Mouse (Mus musculus): Measurements from ENCODE around the gene Mbnl2. TPM values are rescaled to one million over a fixed set of nuclear protein-coding genes. Genes with fewer than 3 reads are reported as not detected.

The Mbnl2 gene
- polyA plus RNA-seq, 1 experiment from 2014 or later, result 15.1 TPM

DNA sequence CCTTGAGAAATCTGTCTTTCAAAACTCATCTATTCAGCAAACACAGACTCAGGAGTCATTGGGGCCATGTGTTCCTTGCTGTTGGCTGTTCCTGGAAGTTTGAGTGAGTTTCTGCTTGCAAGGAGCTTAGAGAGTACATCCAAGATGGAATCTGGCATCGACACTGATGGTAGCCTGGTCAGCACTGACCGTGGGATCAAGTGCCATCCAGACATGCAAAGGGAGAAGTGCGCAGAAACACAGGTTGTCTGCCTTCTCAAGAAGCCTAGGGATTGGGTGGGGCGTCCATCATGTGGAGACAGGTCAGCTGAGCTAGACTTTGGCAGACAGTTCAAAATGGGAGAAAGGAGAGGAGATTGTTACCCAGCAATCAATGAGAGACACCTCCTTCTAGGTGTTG is 89.6 kb downstream of the Mbnl2 start:
- Histone ChIP-seq H3K36me3 (replicated peaks) (no peaks in the 10 kb centered on the region), H3K27me3 (no peaks in the 10 kb centered on the region), H3K9ac (no peak overlapping the region), H3K27ac (replicated peaks) (no peak overlapping the region), H3K4me2 (no peak overlapping the region), H3K4me3 (replicated peaks) (no peak overlapping the region), H3K9me3 (replicated peaks) (no peaks in the 10 kb centered on the region), H3K4me1 (replicated peaks) (peaks cover 6% of the 10 kb centered on the region; the same call in 1 of the 2 replicates)
- 60% methylated on average over 4 of the region's 4 CpGs for WGBS (ENCODE audit: insufficient replicate concordance)
- ATAC-seq (ENCODE audit: insufficient read depth), result no peak

DNA sequence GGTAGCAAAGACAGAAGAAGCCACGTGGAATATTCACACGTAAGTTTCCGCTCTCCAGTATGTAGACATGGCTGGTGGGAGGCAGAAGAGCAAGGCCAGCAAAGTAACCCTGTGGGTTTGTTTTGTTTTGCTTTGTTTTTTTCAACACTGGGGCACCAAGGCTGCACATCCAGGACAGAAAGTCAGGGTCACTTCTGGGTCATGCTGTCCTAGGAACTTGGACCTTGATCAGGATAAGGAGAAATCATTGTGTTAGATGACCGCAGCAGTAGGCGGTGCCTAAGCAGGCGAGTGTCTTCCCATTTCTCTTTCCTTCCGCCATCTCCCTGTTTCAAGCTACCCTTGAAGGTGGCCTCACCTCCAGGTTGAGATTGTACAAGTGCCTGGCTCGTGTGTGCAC is 91.5 kb downstream of the Mbnl2 start:
- 72% methylated on average over 8 of the region's 8 CpGs for WGBS (ENCODE audit: insufficient replicate concordance)
- H3K9me3 ChIP-seq (replicated peaks), result no peaks in the 10 kb centered on the region
- no peak overlapping the region for H3K4me3 ChIP-seq (replicated peaks)
- H3K27ac ChIP-seq (replicated peaks), result no peak overlapping the region
- no peaks in the 10 kb centered on the region for H3K27me3 ChIP-seq
- H3K4me2 ChIP-seq, result no peak overlapping the region
- H3K4me1 ChIP-seq (replicated peaks), result peaks cover 6% of the 10 kb centered on the region; the same call in 1 of the 2 replicates
- H3K9ac ChIP-seq, result no peak overlapping the region
- H3K36me3 ChIP-seq (replicated peaks), result no peaks in the 10 kb centered on the region
- ATAC-seq (ENCODE audit: insufficient read depth), result no peak

DNA sequence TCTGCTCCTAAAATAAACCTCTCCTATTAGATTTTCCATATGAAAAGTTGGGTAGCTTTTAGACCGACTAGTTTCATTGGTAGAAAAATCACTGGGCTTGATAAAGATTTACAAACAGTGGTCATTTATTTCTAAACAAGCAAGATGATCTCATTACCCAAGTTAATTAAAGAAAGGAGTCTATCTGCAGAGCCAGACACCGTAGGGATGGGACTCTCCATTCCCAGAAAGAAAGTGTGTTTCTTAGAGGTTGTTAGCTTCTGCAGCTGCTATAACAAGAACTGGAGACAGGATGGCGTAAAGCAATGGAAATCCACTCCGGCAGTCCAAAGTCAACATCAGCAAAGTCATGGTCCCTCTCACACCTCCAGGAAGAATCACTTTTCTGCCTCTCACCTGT is 92.1 kb downstream of the Mbnl2 start:
- H3K4me3 ChIP-seq (replicated peaks), result no peak overlapping the region
- H3K27ac ChIP-seq (replicated peaks), result no peak overlapping the region
- WGBS (ENCODE audit: insufficient replicate concordance), result 71% methylated on average over 4 of the region's 4 CpGs
- peaks cover 6% of the 10 kb centered on the region; the same call in 1 of the 2 replicates for H3K4me1 ChIP-seq (replicated peaks)
- H3K36me3 ChIP-seq (replicated peaks), result no peaks in the 10 kb centered on the region
- no peaks in the 10 kb centered on the region for H3K9me3 ChIP-seq (replicated peaks)
- no peaks in the 10 kb centered on the region for H3K27me3 ChIP-seq
- H3K4me2 ChIP-seq, result no peak overlapping the region
- ATAC-seq (ENCODE audit: insufficient read depth), result no peak
- no peak overlapping the region for H3K9ac ChIP-seq

DNA sequence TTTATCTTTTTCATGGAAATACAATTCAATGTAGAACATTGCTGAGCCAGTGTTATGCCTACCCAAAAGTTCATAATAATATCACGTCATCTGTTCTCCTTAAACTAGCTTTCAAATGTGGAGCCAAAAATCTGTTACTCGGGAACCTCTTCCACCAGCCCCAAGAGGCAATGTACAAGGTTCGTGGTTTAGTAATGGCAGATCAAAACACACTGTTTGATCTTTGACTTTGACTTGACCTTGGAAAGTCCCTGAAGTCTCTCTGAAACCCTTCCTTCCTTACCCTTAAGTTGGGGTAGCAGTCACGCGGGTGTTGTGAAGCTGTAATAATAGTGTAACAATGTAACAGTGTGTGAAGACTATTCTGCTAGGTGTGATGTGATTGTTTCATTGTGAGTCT is 93.0 kb downstream of the Mbnl2 start:
- Histone ChIP-seq H3K9ac (no peak overlapping the region), H3K27me3 (no peaks in the 10 kb centered on the region), H3K9me3 (replicated peaks) (no peaks in the 10 kb centered on the region), H3K4me1 (replicated peaks) (peaks cover 3% of the 10 kb centered on the region; the same call in 1 of the 2 replicates), H3K4me2 (no peak overlapping the region), H3K36me3 (replicated peaks) (no peaks in the 10 kb centered on the region), H3K4me3 (replicated peaks) (no peak overlapping the region), H3K27ac (replicated peaks) (no peak overlapping the region)
- 63% methylated on average over 5 of the region's 5 CpGs for WGBS (ENCODE audit: insufficient replicate concordance)
- no peak for ATAC-seq (ENCODE audit: insufficient read depth)

DNA sequence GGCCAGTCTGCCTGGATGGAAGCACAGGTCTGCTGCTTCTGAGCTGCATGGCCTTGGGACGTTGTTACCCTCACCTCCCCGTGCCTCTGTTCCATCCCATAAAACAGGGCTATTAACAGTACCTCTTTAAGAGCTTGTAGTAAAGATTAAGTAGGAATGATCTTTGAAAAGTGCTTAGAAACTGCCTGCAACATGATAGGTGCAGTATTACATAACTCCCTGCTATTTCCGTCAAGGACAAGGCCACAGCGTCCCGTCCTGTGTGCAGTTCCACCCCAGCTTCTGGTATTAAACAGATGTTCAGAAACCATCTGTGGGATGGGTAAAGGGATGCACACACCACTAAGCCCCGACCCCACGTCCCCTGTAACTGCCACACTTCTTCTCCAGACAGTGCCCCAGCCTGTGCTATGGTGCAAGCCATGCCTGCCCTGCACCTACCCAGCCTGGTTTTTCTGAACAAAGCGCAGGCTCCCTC is 93.5 kb downstream of the Mbnl2 start:
- Histone ChIP-seq H3K4me3 (replicated peaks) (no peak overlapping the region), H3K27me3 (no peaks in the 10 kb centered on the region), H3K36me3 (replicated peaks) (no peaks in the 10 kb centered on the region), H3K27ac (replicated peaks) (no peak overlapping the region), H3K4me1 (replicated peaks) (peaks cover 3% of the 10 kb centered on the region; the same call in 1 of the 2 replicates), H3K9ac (no peak overlapping the region), H3K4me2 (no peak overlapping the region), H3K9me3 (replicated peaks) (no peaks in the 10 kb centered on the region)
- WGBS (ENCODE audit: insufficient replicate concordance), result 54% methylated on average over 8 of the region's 8 CpGs
- no peak for ATAC-seq (ENCODE audit: insufficient read depth)

DNA sequence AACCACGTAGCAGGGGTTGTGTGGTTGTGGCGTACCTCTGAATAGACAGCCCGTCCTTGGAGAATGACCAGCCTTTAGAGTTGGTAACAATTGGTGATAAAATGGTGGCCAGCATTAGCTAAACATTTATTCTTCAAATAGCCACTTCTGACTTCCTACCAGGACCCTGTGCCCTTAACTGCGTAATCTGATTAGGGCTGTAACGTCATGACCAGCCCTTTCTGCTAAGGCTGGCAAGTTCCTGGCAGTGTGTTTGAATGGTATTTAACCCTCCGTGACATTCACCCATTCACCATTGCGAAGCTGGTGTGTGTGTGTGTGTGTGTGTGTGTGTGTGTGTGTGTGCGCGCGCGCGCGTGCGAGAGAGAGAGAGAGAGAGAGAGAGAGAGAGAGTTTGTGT is 94.6 kb downstream of the Mbnl2 start:
- Histone ChIP-seq H3K9ac (no peak overlapping the region), H3K4me2 (no peak overlapping the region), H3K27ac (replicated peaks) (no peak overlapping the region), H3K4me3 (replicated peaks) (no peak overlapping the region), H3K27me3 (no peaks in the 10 kb centered on the region), H3K4me1 (replicated peaks) (peaks cover 3% of the 10 kb centered on the region; the same call in 1 of the 2 replicates), H3K36me3 (replicated peaks) (no peaks in the 10 kb centered on the region), H3K9me3 (replicated peaks) (no peaks in the 10 kb centered on the region)
- ATAC-seq (ENCODE audit: insufficient read depth), result no peak
- 74% methylated on average over 14 of the region's 14 CpGs for WGBS (ENCODE audit: insufficient replicate concordance)

DNA sequence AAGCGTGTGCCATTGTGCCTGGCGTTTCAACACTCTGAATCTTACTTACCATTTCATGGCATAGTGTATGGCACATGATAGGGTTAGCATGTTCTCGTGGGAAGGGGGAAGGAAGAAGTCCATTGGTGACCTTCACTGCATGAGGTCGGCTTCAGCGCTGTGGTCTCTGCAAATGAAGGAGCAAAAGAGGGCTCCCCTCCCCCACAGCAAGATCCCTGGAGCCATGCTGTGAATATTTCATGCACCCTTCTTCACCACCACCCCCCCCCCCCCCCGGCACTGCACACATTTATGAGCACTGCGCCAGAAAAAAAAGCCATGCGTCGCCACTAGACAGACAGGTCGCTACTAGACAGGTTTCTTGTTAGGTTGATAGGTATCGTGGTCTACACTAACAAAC is 95.2 kb downstream of the Mbnl2 start:
- ATAC-seq (ENCODE audit: insufficient read depth), result no peak
- no peaks in the 10 kb centered on the region for H3K27me3 ChIP-seq
- H3K9ac ChIP-seq, result no peak overlapping the region
- peaks cover 3% of the 10 kb centered on the region; the same call in 1 of the 2 replicates for H3K4me1 ChIP-seq (replicated peaks)
- WGBS (ENCODE audit: insufficient replicate concordance), result 70% methylated on average over 11 of the region's 11 CpGs
- H3K9me3 ChIP-seq (replicated peaks), result no peaks in the 10 kb centered on the region
- H3K27ac ChIP-seq (replicated peaks), result no peak overlapping the region
- no peak overlapping the region for H3K4me2 ChIP-seq
- H3K36me3 ChIP-seq (replicated peaks), result no peaks in the 10 kb centered on the region
- H3K4me3 ChIP-seq (replicated peaks), result no peak overlapping the region

DNA sequence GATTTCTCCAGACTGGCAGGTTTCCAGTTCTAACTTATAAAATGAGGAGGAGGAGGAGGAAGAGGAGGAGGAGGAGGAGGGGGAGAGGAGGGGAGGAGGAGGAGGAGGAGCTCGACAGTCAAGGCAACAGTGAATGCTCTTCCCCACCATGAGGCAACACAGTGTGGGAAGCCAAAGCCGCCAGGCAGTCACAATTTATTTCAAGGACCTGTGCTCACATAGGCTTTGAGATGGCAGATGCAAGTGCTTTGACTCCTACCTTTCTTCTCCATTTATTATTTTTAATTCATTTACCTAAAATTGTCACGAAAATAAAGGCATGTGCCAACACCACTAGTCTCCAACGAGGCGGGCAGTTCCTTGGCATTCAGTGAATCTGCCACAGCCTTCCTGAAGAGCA is 95.7 kb downstream of the Mbnl2 start:
- no peak overlapping the region for H3K9ac ChIP-seq
- H3K27ac ChIP-seq (replicated peaks), result no peak overlapping the region
- no peaks in the 10 kb centered on the region for H3K27me3 ChIP-seq
- H3K4me1 ChIP-seq (replicated peaks), result peaks cover 3% of the 10 kb centered on the region; the same call in 1 of the 2 replicates
- H3K4me2 ChIP-seq, result no peak overlapping the region
- no peaks in the 10 kb centered on the region for H3K9me3 ChIP-seq (replicated peaks)
- no peak for ATAC-seq (ENCODE audit: insufficient read depth)
- WGBS (ENCODE audit: insufficient replicate concordance), result 59% methylated on average over 5 of the region's 5 CpGs
- no peak overlapping the region for H3K4me3 ChIP-seq (replicated peaks)
- no peaks in the 10 kb centered on the region for H3K36me3 ChIP-seq (replicated peaks)

DNA sequence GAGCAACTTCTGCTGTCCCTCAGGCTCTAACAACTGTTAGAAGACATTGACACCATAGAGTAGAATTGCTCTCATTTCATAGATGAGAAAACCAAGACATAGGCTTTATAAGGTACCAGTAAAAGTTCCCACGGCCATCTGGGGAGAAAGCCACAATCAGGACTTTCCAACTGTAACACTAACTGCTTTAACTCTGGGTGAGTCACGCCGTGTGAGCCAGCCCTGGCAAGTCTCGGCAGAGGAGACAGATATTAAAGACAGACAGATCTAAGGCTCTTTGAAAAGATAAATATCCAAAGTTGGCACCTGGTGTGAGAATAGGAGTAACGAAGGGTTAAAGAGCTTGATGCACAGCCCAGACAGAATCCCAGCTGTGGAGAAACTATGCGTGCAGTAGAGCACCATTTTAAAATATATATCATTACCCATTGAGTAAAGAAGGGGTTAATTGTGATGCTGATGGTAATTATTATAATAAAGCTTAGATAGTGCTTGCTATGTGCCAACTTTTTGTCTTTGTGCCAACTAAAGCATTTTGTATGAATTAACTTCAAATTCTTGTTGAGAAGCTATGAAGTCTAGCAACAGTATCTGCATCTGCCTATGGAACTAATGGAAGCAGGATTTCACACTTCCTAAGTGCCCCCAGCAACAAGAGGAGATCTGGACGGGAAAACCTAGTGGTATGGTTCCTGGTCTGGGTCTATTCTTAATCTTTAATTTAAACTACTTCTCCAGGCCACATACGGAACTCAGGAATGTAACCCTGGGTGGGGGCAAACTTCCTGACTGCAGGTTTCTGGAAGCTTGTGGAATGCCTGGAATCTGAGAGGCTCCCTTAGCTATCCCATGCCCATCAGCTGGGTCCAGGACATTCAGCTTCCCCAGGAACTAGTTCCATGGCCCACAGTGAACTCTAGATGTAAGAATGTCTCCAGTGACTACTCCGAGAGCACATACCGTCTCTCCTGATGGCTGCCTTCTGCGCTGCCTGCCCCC is 97.9 kb downstream of the Mbnl2 start:
- H3K27ac ChIP-seq (replicated peaks), result no peak overlapping the region
- H3K4me2 ChIP-seq, result no peak overlapping the region
- peaks cover 7% of the 10 kb centered on the region; the same call in 1 of the 2 replicates for H3K4me1 ChIP-seq (replicated peaks)
- no peaks in the 10 kb centered on the region for H3K27me3 ChIP-seq
- no peaks in the 10 kb centered on the region for H3K36me3 ChIP-seq (replicated peaks)
- 58% methylated on average over 11 of the region's 11 CpGs for WGBS (ENCODE audit: insufficient replicate concordance)
- no peak overlapping the region for H3K4me3 ChIP-seq (replicated peaks)
- no peak for ATAC-seq (ENCODE audit: insufficient read depth)
- no peaks in the 10 kb centered on the region for H3K9me3 ChIP-seq (replicated peaks)
- no peak overlapping the region for H3K9ac ChIP-seq

DNA sequence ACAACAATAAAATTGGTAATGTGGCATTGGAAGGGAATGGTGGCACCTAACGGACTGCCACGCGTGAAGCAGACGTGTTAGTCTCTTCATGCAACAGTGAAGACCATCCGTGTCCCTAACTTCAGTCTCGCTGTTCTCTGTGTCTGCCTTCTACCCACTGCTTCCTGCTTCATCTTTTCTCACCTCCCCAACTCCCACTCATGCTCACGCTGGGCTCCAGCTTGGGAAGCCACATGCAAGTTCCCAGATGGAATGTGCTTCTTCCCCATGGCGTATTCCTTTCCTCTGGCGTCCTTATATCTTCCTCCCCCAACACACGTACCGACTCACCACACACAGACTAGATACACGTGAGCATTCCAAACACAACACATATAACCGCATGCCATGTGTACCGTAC is 99.3 kb downstream of the Mbnl2 start:
- ATAC-seq (ENCODE audit: insufficient read depth), result no peak

DNA sequence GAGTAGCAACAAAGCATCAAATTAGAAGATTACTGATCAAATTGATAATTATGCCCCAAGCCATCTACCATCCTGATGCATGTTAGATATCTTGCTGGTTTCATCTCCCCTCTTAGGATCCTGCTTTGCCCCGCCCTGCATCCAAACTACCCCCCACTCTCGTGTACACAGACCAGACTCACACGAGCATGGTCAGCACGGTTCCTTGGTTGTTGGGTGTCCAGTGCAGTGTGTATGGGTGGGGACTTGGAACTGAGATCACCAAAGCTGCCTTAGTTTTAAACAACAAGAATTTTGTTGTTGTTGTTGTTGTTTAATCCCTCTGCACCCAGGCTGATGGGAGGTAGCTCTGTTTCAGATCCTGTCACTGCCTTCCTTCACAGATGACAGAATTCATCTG is 101.7 kb downstream of the Mbnl2 start:
- Histone ChIP-seq H3K9me3 (replicated peaks) (no peaks in the 10 kb centered on the region), H3K4me2 (no peak overlapping the region), H3K36me3 (replicated peaks) (0 out of 2 replicates have a peak, but pooled peaks cover 4% of the 10 kb centered on the region), H3K27me3 (no peaks in the 10 kb centered on the region), H3K4me3 (replicated peaks) (no peak overlapping the region), H3K27ac (replicated peaks) (no peak overlapping the region), H3K4me1 (replicated peaks) (0 out of 2 replicates have a peak, but pooled peaks cover 7% of the 10 kb centered on the region), H3K9ac (no peak overlapping the region)
- no peak for ATAC-seq (ENCODE audit: insufficient read depth)
- 73% methylated on average over 4 of the region's 4 CpGs for WGBS (ENCODE audit: insufficient replicate concordance)

More for the DNA sequence above, 99.3 kb downstream of the Mbnl2 start:
- Histone ChIP-seq H3K27me3 (no peaks in the 10 kb centered on the region), H3K4me1 (replicated peaks) (0 out of 2 replicates have a peak, but pooled peaks cover 4% of the 10 kb centered on the region), H3K4me3 (replicated peaks) (no peak overlapping the region), H3K4me2 (no peak overlapping the region), H3K9ac (no peak overlapping the region), H3K36me3 (replicated peaks) (no peaks in the 10 kb centered on the region), H3K27ac (replicated peaks) (no peak overlapping the region), H3K9me3 (replicated peaks) (no peaks in the 10 kb centered on the region)
- WGBS (ENCODE audit: insufficient replicate concordance), result 77% methylated on average over 14 of the region's 14 CpGs

Data from liver, embryonic 15.5 days (tissue).